Mouse (Mus musculus): ENCODE measurements at regions not wholly inside any gene's neighbourhood (a gene's known extent, or its start where the extent isn't known, plus 50 kb on each side); places are given as distances from the start of the nearest gene placed in this dataset.

- TF ChIP-seq CTCF (IDR thresholded peaks at IDR 0.05; ENCODE audit: insufficient read depth, low read length) (no peak), POLR2A (IDR thresholded peaks at IDR 0.05; ENCODE audit: borderline replicate concordance, extremely low read depth, low read depth, low read length) (no peak)
Measured at GRCm38 (mm10) chr3:66506125-66506524, 209.5 kb upstream of the Veph1 start.
